Mouse (Mus musculus) liver, embryonic 15.5 days (tissue): Measurements from ENCODE around the gene Tspear. TPM values are rescaled to one million over a fixed set of nuclear protein-coding genes. Genes with fewer than 3 reads are reported as not detected.
A peak's percentile ranks its signal among the peaks of the same experiment; 100 is the strongest.

Experiments
- ATAC-seq: fragments of 200-750 bp; cut with Nextera tagmentation; 2 replicates; pipeline ENCODE4 v1.8.0; 2017; ENCODE audit warnings: moderate number of reproducible peaks, mild to moderate bottlenecking, moderate library complexity; ENCODE audit not compliant: insufficient read depth
- H3K27ac ChIP-seq: fragments of 300-500 bp; sonication (generic); replicated peaks from 2 replicates; pipeline ENCODE4 v1.5.1; 2015; ENCODE audit warnings: mild to moderate bottlenecking, inconsistent platforms
- H3K27me3 ChIP-seq: fragments of 300-500 bp; sonication (generic); 2 replicates; pipeline ENCODE4 v1.6.1; 2015; ENCODE audit warnings: mild to moderate bottlenecking, inconsistent platforms
- H3K36me3 ChIP-seq: fragments of 300-500 bp; sonication (generic); replicated peaks from 2 replicates; pipeline ENCODE4 v1.6.1; 2015; ENCODE audit warnings: moderate library complexity, mild to moderate bottlenecking, inconsistent platforms
- H3K4me1 ChIP-seq: fragments of 300-500 bp; sonication (generic); replicated peaks from 2 replicates; pipeline ENCODE4 v1.6.1; 2015; ENCODE audit warnings: inconsistent platforms
- H3K4me2 ChIP-seq: fragments of 300-500 bp; sonication (generic); 2 replicates; pipeline ENCODE4 v1.6.1; 2015; ENCODE audit warnings: moderate library complexity, mild to moderate bottlenecking, inconsistent platforms
- H3K4me3 ChIP-seq: fragments of 300-500 bp; sonication (generic); replicated peaks from 2 replicates; pipeline ENCODE4 v1.5.1; 2015; ENCODE audit warnings: mild to moderate bottlenecking, inconsistent platforms
- H3K9ac ChIP-seq: fragments of 300-500 bp; sonication (generic); 2 replicates; pipeline ENCODE4 v1.6.1; 2015; ENCODE audit warnings: moderate library complexity, mild to moderate bottlenecking, inconsistent platforms
- H3K9me3 ChIP-seq: fragments of 300-500 bp; sonication (generic); replicated peaks from 2 replicates; pipeline ENCODE4 v1.6.1; 2016; ENCODE audit warnings: inconsistent platforms
- WGBS: fragments of 180-500 bp; shearing (Covaris S2); methylation state at CpG from one replicate; pipeline ENCODE4 v1.1.7; 2015; ENCODE audit warnings: mixed read lengths; ENCODE audit not compliant: insufficient replicate concordance; 5-methylcytosine and 5-hydroxymethylcytosine counted together
- polyA plus RNA-seq: library from polyadenylated mRNA; unstranded; fragments of >200 nt; fragmentation: Nextera tagmentation; extraction: Ambion mirVana; gene quantifications from 2 replicates; pipeline ENCODE4 v1.2.1, GENCODE M21; 2015

The Tspear gene
- polyA plus RNA-seq, 1 experiment from 2014 or later: not detected

DNA sequence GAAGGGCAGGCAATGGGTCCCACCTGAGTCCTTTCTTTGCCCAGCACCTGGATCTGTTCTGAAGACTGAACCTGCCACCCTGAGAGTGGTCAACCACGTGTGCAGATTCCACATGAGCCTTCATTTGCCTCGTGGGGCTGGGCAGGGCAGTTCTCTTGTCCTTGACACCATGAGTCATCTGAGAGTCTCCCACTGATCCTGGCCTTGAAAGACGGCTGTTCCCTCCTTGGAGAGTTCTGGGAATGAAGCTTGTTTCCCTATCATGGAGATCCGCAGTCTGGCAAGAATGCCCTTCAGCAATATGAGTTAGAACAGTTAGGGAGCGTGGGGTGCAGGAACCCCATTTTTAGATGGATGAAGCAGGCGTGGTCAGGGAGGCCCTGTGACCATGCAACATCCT is 152.6 kb downstream of the Tspear start:
- no peak for ATAC-seq
- Histone ChIP-seq H3K9me3 (no peaks in the 10 kb centered on the region), H3K4me1 (no peaks in the 10 kb centered on the region), H3K27me3 (no peaks in the 10 kb centered on the region), H3K4me3 (no peak overlapping the region), H3K36me3 (no peaks in the 10 kb centered on the region), H3K27ac (no peak overlapping the region), H3K4me2 (no peak overlapping the region), H3K9ac (no peak overlapping the region)
- 50% methylated on average over 6 of the region's 6 CpGs for WGBS

DNA sequence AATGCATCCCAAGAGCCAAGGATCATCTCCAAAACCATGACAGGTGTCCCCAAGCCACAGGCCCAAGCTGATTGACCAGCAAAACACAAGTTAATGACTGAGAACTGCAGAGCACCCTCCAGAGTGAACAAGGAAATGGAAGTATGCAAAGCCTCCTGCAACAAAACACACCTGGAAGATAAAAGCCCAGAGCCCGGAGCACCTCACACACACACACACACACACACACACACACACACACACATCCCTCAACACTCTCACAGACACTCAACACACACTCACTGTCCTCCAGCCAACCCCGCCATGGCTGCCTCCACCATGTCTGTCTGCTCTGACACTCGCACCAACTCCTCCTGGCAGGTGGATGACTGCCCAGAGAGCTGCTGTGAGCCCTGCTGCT is 160.1 kb downstream of the Tspear start, which contains the start of gene Gm36176:
Gene Gm36176 (plus strand): TSS at position 301 of the 400 bp plus-strand sequence.
- WGBS: 42% methylated on average over 3 of the region's 3 CpGs

DNA sequence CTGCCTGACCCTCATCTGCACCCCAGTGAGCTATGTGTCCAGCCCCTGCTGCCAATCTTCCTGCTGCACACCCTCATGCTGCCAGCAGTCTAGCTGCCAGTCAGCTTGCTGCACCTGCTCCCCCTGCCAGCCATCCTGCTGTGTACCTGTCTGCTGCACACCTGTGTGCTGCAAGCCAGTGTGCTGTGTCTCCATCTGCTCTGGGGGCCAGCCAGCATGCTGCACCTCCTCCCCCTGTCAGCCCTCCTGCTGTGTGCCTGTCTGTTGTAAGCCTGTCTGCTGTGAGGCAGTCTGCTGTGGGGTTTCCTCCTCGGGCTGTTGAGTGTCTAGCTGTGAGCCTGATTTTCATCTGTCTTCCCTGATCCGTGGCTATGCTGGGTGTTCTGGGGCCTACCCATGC is 160.6 kb downstream of the Tspear start:
- no peaks in the 10 kb centered on the region for H3K4me1 ChIP-seq
- no peaks in the 10 kb centered on the region for H3K27me3 ChIP-seq
- ATAC-seq: no peak
- WGBS: 28% methylated on average over 2 of the region's 2 CpGs
- H3K4me2 ChIP-seq: no peak overlapping the region
- H3K9ac ChIP-seq: no peak overlapping the region
- H3K4me3 ChIP-seq: no peak overlapping the region
- no peaks in the 10 kb centered on the region for H3K9me3 ChIP-seq
- H3K36me3 ChIP-seq: no peaks in the 10 kb centered on the region
- H3K27ac ChIP-seq: no peak overlapping the region

More for the DNA sequence above, 160.1 kb downstream of the Tspear start, which contains the start of gene Gm36176:
- ATAC-seq: no peak
- Histone ChIP-seq H3K27ac (no peak within 1 kb of the TSS), H3K36me3 (no peaks in the 10 kb centered on the region), H3K9ac (no peak within 1 kb of the TSS), H3K27me3 (no peaks in the 10 kb centered on the region), H3K4me3 (no peak within 1 kb of the TSS), H3K9me3 (no peaks in the 10 kb centered on the region), H3K4me2 (no peak within 1 kb of the TSS), H3K4me1 (no peaks in the 10 kb centered on the region)

DNA sequence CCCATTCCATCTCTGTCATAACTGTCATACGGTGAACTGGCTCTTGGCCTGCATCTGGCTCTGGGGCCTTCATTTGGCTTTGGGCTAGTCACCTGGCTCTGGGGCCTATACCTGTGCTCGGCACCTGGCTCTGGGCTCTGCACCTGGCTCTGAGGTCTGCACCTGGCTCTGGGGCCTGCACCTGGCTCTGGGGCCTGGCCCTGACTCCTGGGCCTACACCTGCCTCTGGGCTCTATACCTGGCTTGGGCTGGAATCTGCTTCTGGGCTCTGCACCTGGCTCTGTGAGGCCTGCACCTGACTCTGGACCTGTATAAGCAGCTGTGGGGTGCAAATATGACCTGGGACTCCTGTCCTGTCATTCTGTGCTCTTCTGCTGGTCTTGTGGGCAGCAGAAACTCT is 161.2 kb downstream of the Tspear start:
- Histone ChIP-seq H3K4me2 (no peak overlapping the region), H3K9me3 (no peaks in the 10 kb centered on the region), H3K4me1 (no peaks in the 10 kb centered on the region), H3K27ac (no peak overlapping the region), H3K36me3 (no peaks in the 10 kb centered on the region), H3K9ac (no peak overlapping the region), H3K27me3 (no peaks in the 10 kb centered on the region), H3K4me3 (no peak overlapping the region)
- no peak for ATAC-seq
- WGBS: 68% methylated on average over 2 of the region's 2 CpGs

DNA sequence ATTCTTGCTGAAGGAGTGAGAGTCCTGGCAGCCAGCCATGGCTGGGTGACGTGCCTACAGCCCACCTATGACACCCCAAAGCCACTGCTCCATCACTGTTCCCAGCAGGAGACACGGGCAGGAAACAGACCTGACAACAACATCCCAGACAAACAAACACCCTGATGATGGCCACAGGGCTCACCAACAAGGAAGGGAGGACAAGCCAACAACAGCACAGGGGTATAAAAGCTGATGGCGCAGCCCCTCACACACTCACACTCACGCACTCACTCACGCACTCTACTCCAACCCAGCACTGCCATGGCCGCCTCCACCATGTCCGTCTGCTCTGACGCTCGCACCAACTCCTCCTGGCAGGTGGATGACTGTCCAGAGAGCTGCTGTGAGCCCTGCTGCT is 166.2 kb downstream of the Tspear start, which contains the start of gene Gm10318:
Gene Gm10318 (plus strand): TSS at position 301 of the 400 bp plus-strand sequence.
- Histone ChIP-seq H3K9ac (no peak within 1 kb of the TSS), H3K36me3 (no peaks in the 10 kb centered on the region), H3K4me3 (no peak within 1 kb of the TSS), H3K9me3 (no peaks in the 10 kb centered on the region), H3K27me3 (no peaks in the 10 kb centered on the region), H3K4me2 (no peak within 1 kb of the TSS), H3K27ac (no peak within 1 kb of the TSS), H3K4me1 (no peaks in the 10 kb centered on the region)
- ATAC-seq: no peak
- 57% methylated on average over 9 of the region's 9 CpGs for WGBS

DNA sequence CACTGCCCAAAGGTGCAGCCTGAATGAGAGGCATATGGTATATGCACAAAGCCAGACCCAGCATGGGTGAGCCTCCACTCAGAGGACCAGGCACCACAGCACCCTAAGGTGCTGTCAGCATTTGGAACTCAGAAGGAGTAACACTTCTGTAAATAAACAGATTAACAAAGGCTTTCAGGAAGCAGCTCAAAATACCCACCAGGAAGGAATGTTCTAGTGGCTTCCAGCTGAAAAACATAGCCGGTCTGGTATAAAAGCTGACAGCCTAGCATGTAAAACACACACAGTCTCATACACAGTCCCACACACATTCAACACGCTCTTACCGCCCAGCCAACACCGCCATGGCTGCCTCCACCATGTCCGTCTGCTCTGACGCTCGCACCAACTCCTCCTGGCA is 175.3 kb downstream of the Tspear start, which contains the start of gene Gm3285:
Gene Gm3285 (plus strand): TSS at position 301 of the 400 bp plus-strand sequence.
- 0 out of 2 replicates have a peak, but pooled peaks cover 3% of the 10 kb centered on the region for H3K9me3 ChIP-seq
- no peak for ATAC-seq
- H3K9ac ChIP-seq: no peak within 1 kb of the TSS
- 47% methylated on average over 7 of the region's 7 CpGs for WGBS
- no peak within 1 kb of the TSS for H3K4me3 ChIP-seq
- H3K27ac ChIP-seq: no peak within 1 kb of the TSS
- no peak within 1 kb of the TSS for H3K4me2 ChIP-seq
- no peaks in the 10 kb centered on the region for H3K36me3 ChIP-seq
- H3K4me1 ChIP-seq: no peaks in the 10 kb centered on the region
- no peaks in the 10 kb centered on the region for H3K27me3 ChIP-seq

DNA sequence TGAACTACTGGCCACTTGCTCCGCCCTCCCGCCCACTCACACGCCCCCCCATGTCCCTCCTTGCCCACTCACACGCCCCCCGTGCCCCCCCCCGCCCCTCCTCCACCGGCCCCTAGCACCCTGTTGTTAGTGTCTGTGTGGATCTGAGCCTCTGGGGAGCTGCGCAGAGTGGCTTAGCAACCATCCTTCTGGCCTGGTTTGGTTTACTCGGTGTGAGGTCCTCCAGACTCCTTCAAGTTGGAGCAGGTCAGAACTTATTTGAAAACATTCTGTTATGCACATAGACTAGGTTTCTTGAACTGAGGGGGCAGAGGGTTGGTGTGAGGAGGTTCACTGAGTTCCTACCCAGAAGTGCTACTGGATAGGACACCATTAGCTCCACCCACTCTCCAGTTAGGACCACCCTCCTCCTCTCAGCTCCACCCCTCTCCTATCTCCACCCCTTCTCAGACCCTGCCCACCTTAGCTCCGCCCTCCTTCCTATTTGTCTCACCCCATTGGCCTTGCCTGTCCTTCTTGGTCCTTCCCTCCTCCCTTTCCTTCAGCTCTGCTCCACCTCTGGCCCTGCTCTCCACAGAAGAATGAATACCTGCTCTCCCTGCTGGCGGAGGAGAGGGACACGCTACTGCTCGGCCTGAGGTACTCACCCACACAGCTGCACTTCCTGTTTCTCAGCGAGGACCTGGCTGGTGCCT is 177.8 kb downstream of the Tspear start:
- Histone ChIP-seq H3K9me3 (no peaks in the 10 kb centered on the region), H3K4me1 (no peaks in the 10 kb centered on the region), H3K4me2 (peak overlapping the region; percentile 41), H3K27ac (no peak overlapping the region), H3K36me3 (no peaks in the 10 kb centered on the region), H3K9ac (no peak overlapping the region), H3K27me3 (no peaks in the 10 kb centered on the region), H3K4me3 (no peak overlapping the region)
- ATAC-seq: peak; percentile 34; the same call in 1 of the 2 replicates
- WGBS: 19% methylated on average over 14 of the region's 14 CpGs

DNA sequence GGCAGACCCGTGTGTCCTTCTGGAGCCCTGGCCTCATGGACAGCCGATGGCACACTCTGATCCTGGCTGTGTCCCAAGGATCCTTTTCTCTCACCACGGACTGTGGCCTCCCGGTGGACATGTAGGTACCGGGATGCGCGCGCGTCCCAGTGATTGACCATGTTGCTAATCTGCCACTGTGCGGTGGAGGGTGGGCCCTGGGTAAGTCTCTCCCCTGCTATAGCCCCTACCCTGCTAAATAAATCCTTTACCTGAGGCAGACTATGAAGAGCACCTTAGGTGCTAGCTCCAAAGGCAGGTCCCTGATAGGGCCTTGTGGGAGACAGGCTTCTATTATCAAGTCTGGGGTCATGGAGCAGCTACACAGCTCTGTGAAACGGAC is 178.4 kb downstream of the Tspear start:
- no peaks in the 10 kb centered on the region for H3K36me3 ChIP-seq
- H3K9ac ChIP-seq: no peak overlapping the region
- no peak for ATAC-seq
- peak overlapping the region; percentile 41 for H3K4me2 ChIP-seq
- H3K9me3 ChIP-seq: no peaks in the 10 kb centered on the region
- no peak overlapping the region for H3K27ac ChIP-seq
- H3K4me3 ChIP-seq: no peak overlapping the region
- no peaks in the 10 kb centered on the region for H3K4me1 ChIP-seq
- H3K27me3 ChIP-seq: no peaks in the 10 kb centered on the region
- WGBS: 28% methylated on average over 11 of the region's 11 CpGs

DNA sequence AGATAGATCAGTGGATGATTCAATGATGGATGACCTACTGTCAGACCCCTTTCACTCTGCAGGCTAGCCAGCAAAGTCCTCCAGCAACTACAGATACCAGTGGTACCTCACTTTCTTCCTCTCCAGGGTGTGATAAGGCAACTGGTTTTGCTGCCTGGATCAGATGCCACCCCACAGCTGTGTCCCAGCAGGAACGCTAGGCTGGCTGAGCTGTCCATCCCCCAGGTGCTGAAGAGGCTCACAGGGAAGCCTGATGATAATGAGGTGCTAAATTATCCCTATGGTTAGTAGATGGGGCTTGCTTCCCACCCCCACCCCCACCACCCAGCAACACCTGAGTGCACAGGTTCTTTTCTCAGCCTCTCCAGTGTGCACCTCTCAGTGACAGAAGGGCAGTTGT is 181.2 kb downstream of the Tspear start:
- no peaks in the 10 kb centered on the region for H3K4me1 ChIP-seq
- no peak overlapping the region for H3K4me2 ChIP-seq
- no peaks in the 10 kb centered on the region for H3K27me3 ChIP-seq
- no peak overlapping the region for H3K9ac ChIP-seq
- no peak for ATAC-seq
- no peak overlapping the region for H3K27ac ChIP-seq
- no peaks in the 10 kb centered on the region for H3K36me3 ChIP-seq
- no peak overlapping the region for H3K4me3 ChIP-seq
- no peaks in the 10 kb centered on the region for H3K9me3 ChIP-seq
- 3% methylated on average over 1 of the region's 1 CpGs for WGBS

DNA sequence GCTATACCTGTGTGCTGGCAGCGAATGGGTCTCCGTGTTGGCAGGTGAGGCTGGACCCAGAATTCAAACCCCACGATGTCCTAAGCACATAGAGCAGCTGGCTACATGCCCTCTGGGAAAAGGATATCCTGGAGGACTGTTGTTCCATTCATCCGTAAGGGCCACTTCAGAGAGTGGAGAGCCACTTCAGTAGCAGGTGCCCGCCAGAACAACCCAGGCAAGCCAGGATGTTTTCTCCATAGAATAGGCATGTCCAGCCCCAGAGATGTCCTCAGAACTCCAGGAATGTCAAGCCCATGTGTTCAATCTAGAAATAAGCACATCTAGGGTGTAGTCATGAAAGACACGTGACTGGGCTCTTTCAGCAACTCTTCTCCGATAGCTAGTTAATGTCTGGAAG is 183.3 kb downstream of the Tspear start:
- Histone ChIP-seq H3K9ac (no peak overlapping the region), H3K4me1 (no peaks in the 10 kb centered on the region), H3K9me3 (no peaks in the 10 kb centered on the region), H3K4me2 (no peak overlapping the region), H3K4me3 (no peak overlapping the region), H3K27ac (no peak overlapping the region), H3K36me3 (no peaks in the 10 kb centered on the region), H3K27me3 (no peaks in the 10 kb centered on the region)
- WGBS: 67% methylated on average over 7 of the region's 7 CpGs
- no peak for ATAC-seq

DNA sequence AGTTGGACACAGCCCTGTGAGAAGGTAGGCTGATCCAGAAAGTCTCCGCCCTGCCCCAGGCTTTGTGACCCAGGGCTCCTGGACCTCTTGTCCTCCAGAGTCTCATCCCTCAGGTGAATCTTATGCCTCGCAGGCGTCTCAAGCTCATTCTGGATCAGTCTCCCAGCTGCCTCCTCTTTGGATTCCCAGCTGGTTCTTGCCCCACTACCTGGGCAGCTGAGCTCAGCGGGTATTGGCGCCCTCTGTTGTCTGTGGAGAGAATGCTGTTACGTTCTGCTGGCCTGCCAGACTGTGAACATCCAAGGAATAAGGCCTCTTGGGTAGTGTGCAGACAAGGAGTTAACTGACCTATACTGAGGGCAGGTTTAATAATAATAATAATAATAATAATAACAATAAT is 192.6 kb downstream of the Tspear start:
- Histone ChIP-seq H3K4me1 (no peaks in the 10 kb centered on the region), H3K27ac (no peak overlapping the region), H3K36me3 (no peaks in the 10 kb centered on the region), H3K4me2 (no peak overlapping the region), H3K4me3 (no peak overlapping the region), H3K9me3 (no peaks in the 10 kb centered on the region), H3K27me3 (no peaks in the 10 kb centered on the region), H3K9ac (no peak overlapping the region)
- ATAC-seq: no peak
- 52% methylated on average over 6 of the region's 6 CpGs for WGBS

DNA sequence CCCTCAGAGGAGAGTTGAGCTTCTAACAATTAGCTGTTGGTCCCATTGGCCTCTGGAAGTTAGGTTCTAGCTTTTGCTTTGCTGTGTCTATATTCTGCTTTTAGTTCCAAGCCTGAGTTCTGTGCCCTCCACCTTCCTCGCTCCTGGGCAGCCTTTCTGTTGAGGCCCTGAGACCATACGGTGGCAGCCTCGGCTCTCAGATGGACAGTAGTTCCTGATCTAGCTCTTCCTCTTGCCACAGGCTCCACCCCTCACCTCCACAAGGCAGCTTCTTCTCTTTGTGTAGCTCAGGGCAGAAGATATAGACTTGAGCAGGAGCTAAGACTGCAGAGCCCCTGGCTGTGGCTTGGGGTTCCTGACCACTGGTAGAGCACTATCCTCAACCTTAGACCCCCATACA is 193.9 kb downstream of the Tspear start:
- Histone ChIP-seq H3K9me3 (no peaks in the 10 kb centered on the region), H3K27ac (no peak overlapping the region), H3K9ac (no peak overlapping the region), H3K4me2 (no peak overlapping the region), H3K27me3 (no peaks in the 10 kb centered on the region), H3K36me3 (no peaks in the 10 kb centered on the region), H3K4me1 (no peaks in the 10 kb centered on the region), H3K4me3 (no peak overlapping the region)
- 17% methylated on average over 3 of the region's 3 CpGs for WGBS
- no peak for ATAC-seq
